Mouse (Mus musculus) kidney, postnatal 0 days (tissue): ENCODE results near the gene Itpkc. TPM values are rescaled to one million over a fixed set of nuclear protein-coding genes. Genes with fewer than 3 reads are reported as not detected.

Experiments
- ATAC-seq: fragments of 200-750 bp; cut with Nextera tagmentation; replicated peaks from 2 replicates; pipeline ENCODE4 v1.8.0; 2017; ENCODE audit warnings: low read depth, moderate number of reproducible peaks, moderate TSS enrichment, moderate library complexity; ENCODE audit not compliant: low FRiP score
- DNase-seq: peaks from one replicate; pipeline ENCODE4 v3.0.0-alpha.2; 2016; ENCODE audit warnings: low spot score
- H3K27ac ChIP-seq: fragments of 300-500 bp; sonication (generic); 2 replicates; pipeline ENCODE4 v1.5.1; 2014; ENCODE audit warnings: mild to moderate bottlenecking
- H3K27me3 ChIP-seq: fragments of 300-500 bp; sonication (generic); 2 replicates; pipeline ENCODE4 v1.6.1; 2014; ENCODE audit warnings: low read length, mixed read lengths; ENCODE audit not compliant: insufficient read depth
- H3K36me3 ChIP-seq: fragments of 300-500 bp; sonication (generic); 2 replicates; pipeline ENCODE4 v1.6.1; 2014; ENCODE audit warnings: low read length, mixed read lengths; ENCODE audit not compliant: insufficient read depth
- H3K4me1 ChIP-seq: fragments of 300-500 bp; sonication (generic); replicated peaks from 2 replicates; pipeline ENCODE4 v1.6.1; 2014; ENCODE audit warnings: antibody characterized with exemption, low read length, mixed read lengths; ENCODE audit not compliant: insufficient read depth
- H3K4me2 ChIP-seq: fragments of 300-500 bp; sonication (generic); 2 replicates; pipeline ENCODE4 v1.6.1; 2014; ENCODE audit warnings: mild to moderate bottlenecking, low read length, moderate library complexity, mixed read lengths
- H3K4me3 ChIP-seq: fragments of 300-500 bp; sonication (generic); replicated peaks from 2 replicates; pipeline ENCODE4 v1.5.1; 2014; ENCODE audit warnings: low read depth, low read length
- H3K9ac ChIP-seq: fragments of 300-500 bp; sonication (generic); 2 replicates; pipeline ENCODE4 v1.6.1; 2014; ENCODE audit warnings: low read depth, low read length
- H3K9me3 ChIP-seq: fragments of 300-500 bp; sonication (generic); replicated peaks from 2 replicates; pipeline ENCODE4 v1.6.1; 2016; ENCODE audit warnings: low read length, inconsistent platforms, mixed read lengths
- CTCF ChIP-seq: IDR thresholded peaks from 2 replicates; pipeline ENCODE4 v1.5.1; 2016; ENCODE audit warnings: antibody characterized with exemption, low read depth, mild to moderate bottlenecking, moderate library complexity
- WGBS: fragments of 180-500 bp; shearing (Covaris S2); extraction: QIAGEN DNeasy Blood & Tissue Kit; methylation state at CpG from one replicate; pipeline ENCODE4 v1.1.7; 2014; 5-methylcytosine and 5-hydroxymethylcytosine counted together
- polyA plus RNA-seq: library from polyadenylated mRNA; unstranded; fragments of >200 nt; fragmentation: Nextera tagmentation; extraction: Ambion mirVana; gene quantifications from 2 replicates; pipeline ENCODE4 v1.2.1, GENCODE M21; 2015

Gene Itpkc
- polyA plus RNA-seq, 1 experiment from 2014 or later = 3.6 TPM

DNA sequence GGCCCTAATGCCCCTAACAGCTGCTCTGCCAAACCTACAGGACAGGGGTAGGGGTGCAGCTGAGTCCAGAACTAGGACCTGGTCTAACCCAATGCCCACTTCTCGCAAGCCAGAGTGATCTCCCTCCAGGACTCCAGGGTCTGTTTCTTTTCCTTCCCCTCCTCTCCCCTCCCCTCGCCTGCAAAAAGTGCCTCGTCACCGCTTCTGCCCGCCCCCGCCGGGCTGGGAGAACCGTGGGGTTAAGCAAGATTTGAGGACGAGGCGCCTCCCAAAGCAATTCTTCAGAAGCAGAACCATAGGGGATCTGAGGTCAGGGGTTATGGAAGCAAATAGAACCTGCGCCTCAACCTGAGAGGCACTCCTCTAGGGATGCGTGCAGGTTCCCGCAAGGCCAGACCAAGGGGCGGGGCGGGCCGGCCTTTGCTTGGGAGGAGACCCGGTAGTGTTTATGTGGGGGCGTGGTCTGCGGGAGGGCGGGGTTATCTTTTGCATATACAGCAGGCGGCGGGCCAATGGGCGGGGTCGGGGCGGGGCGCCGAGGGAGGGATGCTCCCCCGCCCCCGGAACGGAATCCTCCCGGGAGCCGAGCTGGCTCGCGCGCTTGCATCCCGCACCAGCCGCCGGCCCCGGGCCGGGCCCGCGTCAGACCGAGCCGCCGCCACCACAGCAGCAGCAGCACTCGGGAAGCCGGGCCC, 29.9 kb upstream of the Itpkc start, which contains the start of gene Numbl:
TSS of gene Numbl (plus strand) at position 229 of the 695 bp plus-strand sequence.
- H3K9ac ChIP-seq = peak within 1 kb of the TSS; percentile 88
- 1% methylated on average over 43 of the region's 47 CpGs for whole genome bisulfite sequencing
- DNase-seq (peak; percentile 94), ATAC-seq (peak; percentile 85)
- peak within 1 kb of the TSS; percentile 90 for H3K4me2 ChIP-seq
- no peaks in the 10 kb centered on the region for H3K27me3 ChIP-seq
- TF ChIP-seq CTCF = no peak
- H3K27ac ChIP-seq = peak within 1 kb of the TSS; percentile 72
- peaks cover 9% of the 10 kb centered on the region; the same call in 1 of the 2 replicates for H3K4me1 ChIP-seq
- no peaks in the 10 kb centered on the region for H3K9me3 ChIP-seq
- H3K4me3 ChIP-seq = peak within 1 kb of the TSS; percentile 87
- H3K36me3 ChIP-seq = 0 out of 2 replicates have a peak, but pooled peaks cover 11% of the 10 kb centered on the region

DNA sequence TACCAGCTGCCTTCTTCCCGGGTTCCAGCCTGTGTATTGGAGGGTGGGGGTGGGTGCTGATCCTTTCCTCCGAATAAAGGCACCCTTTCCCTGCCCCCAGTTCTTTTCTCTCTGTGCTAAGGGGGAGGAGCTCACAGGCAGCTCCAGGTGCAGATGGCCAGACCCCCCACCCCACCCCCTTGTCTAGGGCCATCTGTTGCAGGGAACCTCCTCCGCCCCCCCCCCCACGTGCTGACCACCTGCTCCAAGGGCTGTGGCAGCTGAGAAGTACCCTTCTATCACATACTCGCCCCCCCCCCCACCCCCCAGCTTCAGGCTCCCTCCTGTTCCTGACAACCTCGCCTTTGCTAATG, 29.4 kb upstream of the Itpkc start:
- H3K9me3 ChIP-seq = no peaks in the 10 kb centered on the region
- H3K9ac ChIP-seq = peak overlapping the region; percentile 88; the same call in 1 of the 2 replicates
- peaks cover 9% of the 10 kb centered on the region; the same call in 1 of the 2 replicates for H3K4me1 ChIP-seq
- 0 out of 2 replicates have a peak, but pooled peaks cover 9% of the 10 kb centered on the region for H3K36me3 ChIP-seq
- 7% methylated on average over 4 of the region's 6 CpGs for WGBS
- 0 out of 2 replicates have a peak overlapping the region, but pooled peaks have one; percentile 72 for H3K27ac ChIP-seq
- no peak for ATAC-seq
- H3K27me3 ChIP-seq = no peaks in the 10 kb centered on the region
- H3K4me2 ChIP-seq = peak overlapping the region; percentile 90
- no peak for DNase-seq
- TF ChIP-seq CTCF = no peak
- peak overlapping the region; percentile 87 for H3K4me3 ChIP-seq

GRCm38 (mm10) chr7:27257046-27257851, 28.8 kb upstream of the Itpkc start:
- Histone ChIP-seq H3K4me1 (peaks cover 9% of the 10 kb centered on the region; the same call in 1 of the 2 replicates), H3K9me3 (no peaks in the 10 kb centered on the region), H3K27ac (0 out of 2 replicates have a peak overlapping the region, but pooled peaks have one; percentile 36), H3K9ac (0 out of 2 replicates have a peak overlapping the region, but pooled peaks have one; percentile 35), H3K27me3 (no peaks in the 10 kb centered on the region), H3K4me2 (peak overlapping the region; percentile 90), H3K4me3 (no peak overlapping the region), H3K36me3 (0 out of 2 replicates have a peak, but pooled peaks cover 8% of the 10 kb centered on the region)
- no peak for TF ChIP-seq CTCF
- no peak for DNase-seq
- WGBS = 33% methylated on average over 27 of the region's 27 CpGs
- no peak for ATAC-seq

GRCm38 (mm10) chr7:27255721-27256120, 27.3 kb upstream of the Itpkc start:
- Histone ChIP-seq H3K4me3 (no peak overlapping the region), H3K4me1 (peaks cover 9% of the 10 kb centered on the region; the same call in 1 of the 2 replicates), H3K9me3 (no peaks in the 10 kb centered on the region), H3K36me3 (0 out of 2 replicates have a peak, but pooled peaks cover 5% of the 10 kb centered on the region), H3K4me2 (no peak overlapping the region), H3K9ac (no peak overlapping the region), H3K27me3 (no peaks in the 10 kb centered on the region), H3K27ac (no peak overlapping the region)
- 60% methylated on average over 3 of the region's 3 CpGs for WGBS
- TF ChIP-seq CTCF = peak; percentile 63
- ATAC-seq = 0 out of 2 replicates have a peak, but pooled peaks have one; percentile 2
- DNase-seq = no peak

DNA sequence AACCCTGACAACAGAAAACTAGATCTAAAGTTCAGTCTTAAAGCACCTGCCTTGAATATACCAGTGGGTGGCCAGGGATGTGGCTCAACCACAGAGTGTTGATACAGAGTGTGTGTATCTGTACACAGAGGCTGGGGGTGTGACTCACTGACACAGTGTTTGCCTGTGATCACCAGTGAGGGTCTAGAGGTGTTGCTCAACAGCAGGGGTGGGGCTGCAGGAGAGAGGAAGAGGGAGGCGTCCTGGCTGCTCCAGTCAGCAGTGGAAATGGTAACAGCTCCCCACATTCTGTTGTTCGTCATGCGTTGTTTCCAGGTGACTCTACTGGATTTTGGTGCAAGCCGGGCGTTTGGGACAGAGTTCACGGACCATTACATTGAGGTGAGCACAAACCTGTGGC, 23.5 kb upstream of the Itpkc start:
- WGBS = 76% methylated on average over 6 of the region's 6 CpGs
- Histone ChIP-seq H3K9ac (no peak overlapping the region), H3K4me2 (no peak overlapping the region), H3K27me3 (no peaks in the 10 kb centered on the region), H3K4me1 (0 out of 2 replicates have a peak, but pooled peaks cover 1% of the 10 kb centered on the region), H3K36me3 (peaks cover 8% of the 10 kb centered on the region; the same call in 1 of the 2 replicates), H3K4me3 (no peak overlapping the region), H3K27ac (no peak overlapping the region), H3K9me3 (no peaks in the 10 kb centered on the region)
- ATAC-seq (no peak), DNase-seq (no peak)
- no peak for TF ChIP-seq CTCF

DNA sequence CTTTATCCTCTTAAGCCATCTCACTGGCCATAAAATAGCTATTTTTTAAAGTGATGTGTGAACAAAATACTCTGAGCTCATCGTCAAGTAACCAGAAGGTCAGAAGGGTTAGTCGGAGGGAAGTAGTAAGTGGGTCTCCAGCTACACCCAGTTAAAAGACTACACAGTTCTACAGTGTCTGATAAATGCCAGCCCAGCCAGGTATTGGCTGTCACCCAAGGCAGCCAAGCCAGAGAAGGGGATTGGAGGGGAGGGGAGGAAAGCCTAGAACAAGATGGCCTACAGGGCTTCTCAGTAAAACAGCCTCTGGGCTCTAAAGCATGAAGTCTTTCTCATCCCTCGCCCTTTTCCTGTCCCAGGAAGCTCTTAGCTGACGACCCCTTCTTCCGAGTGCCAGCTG, 21.5 kb upstream of the Itpkc start:
- Histone ChIP-seq H3K4me3 (no peak overlapping the region), H3K9me3 (no peaks in the 10 kb centered on the region), H3K27ac (no peak overlapping the region), H3K4me2 (no peak overlapping the region), H3K9ac (no peak overlapping the region), H3K36me3 (peaks cover 18% of the 10 kb centered on the region; the same call in 1 of the 2 replicates), H3K27me3 (no peaks in the 10 kb centered on the region), H3K4me1 (no peaks in the 10 kb centered on the region)
- WGBS = 74% methylated on average over 5 of the region's 5 CpGs
- TF ChIP-seq CTCF = no peak
- no peak for DNase-seq
- ATAC-seq = no peak
